Mouse (Mus musculus): ENCODE measurements at regions not wholly inside any gene's neighbourhood (a gene's known extent, or its start where the extent isn't known, plus 50 kb on each side); places are given as distances from the start of the nearest gene placed in this dataset.

DNA sequence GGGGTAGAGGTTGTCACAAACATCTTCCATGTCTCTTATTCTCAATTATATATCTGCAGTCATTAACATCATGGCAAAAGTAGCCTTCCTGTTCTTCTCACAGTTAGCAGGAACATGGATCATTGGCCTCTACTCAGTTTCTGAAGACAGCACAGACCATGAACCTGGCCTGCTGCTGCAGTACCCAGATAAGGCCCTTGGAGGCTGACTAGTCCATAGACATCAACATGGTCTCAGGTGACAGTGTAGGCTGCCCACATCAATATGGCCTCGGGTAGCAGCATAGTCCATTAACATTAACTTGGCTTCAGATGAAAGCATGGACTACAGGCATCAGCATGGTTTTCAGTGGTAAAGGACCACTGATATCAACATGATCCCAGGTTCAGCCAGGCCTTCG lies 95.9 kb upstream of the Tmtc4 start:
- no peak for DNase-seq

DNA sequence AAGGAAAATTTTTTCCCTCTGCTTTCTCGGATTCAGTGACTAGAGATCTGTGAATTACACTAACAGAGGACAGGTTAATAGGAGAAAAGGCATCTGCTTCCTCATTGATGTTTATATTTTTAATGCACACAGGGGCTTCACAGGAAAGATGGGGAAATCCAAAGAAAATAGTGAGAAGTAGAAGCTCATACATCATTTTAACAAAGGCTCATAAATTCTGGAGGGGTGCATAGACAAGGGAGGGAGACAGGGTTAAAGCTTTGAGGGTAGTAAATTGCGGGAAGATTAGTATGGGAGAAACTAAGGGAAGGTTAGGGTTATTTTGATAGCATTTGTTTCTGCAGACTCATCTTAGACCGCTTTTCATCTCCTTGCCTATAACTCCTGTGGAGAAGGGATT lies 95.0 kb upstream of the Tmtc4 start:
- DNase-seq = no peak

DNA sequence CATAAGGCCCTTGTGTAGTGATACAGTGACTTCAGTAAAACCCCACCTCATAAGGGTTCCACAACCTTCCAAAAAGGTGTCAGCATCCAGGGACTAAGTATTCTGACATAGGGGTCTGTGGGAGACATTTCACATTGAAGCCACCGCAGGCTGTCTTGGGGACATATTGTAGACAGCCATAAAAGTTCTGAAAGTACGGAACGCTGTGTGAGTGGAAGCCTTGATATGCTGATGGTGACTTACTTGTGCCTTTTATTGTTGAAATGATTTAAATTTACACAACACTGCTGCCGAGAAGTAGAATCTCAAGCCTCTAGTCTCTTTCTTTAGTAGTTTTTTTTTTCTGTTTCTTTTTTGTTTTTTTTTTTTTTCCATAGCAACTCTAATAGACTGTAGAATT lies 82.5 kb upstream of the Tmtc4 start:
- no peak for DNase-seq

DNA sequence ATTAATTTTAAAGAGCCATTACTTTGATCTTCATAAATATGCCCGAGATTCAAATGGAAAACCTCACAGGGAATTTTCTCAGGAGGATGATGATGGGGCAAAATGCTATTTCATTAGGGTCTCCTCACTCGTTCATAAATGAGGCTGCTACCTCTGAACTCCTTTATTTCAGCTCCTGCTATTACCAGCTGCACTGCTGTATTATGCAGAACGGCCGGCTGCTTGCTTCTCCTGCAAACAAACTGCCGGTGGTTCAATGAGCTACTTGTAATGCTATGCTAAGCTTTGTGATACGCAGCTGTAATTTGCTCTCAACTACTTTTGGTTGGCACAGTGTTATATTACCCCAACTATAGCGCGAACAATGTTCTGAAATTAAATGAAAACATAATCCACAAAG lies 81.7 kb upstream of the Tmtc4 start:
- no peak for DNase-seq

- DNase-seq = no peak
These were observed 81.3 kb upstream of the Tmtc4 start for GRCm38 (mm10) chr14:123065136-123065535.

GRCm38 (mm10) chr14:123062908-123063307 lies 79.1 kb upstream of the Tmtc4 start:
- no peak for DNase-seq

DNA sequence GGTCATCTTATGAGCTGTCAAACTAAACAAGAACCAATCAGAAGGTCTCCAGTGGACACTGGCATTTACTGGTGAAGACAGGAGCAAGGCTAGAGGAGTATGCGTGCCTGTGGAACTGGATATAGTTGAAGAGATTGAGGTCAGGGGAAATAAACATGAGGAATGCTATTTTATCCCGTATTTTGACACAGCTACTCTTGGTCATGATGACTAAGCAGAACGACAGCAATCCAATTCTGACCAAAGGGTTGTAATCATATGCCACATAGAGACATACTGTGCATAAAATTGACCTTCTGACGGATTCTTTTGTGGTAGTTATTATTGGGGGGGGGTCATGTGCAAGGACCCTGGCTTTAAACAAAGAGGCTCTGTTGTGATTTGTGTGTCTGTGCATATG lies 73.1 kb upstream of the Tmtc4 start:
- no peak for DNase-seq

- DNase-seq = no peak
These were observed 64.6 kb upstream of the Tmtc4 start for GRCm38 (mm10) chr14:123048451-123048850.

- no peak for DNase-seq
These were observed 56.2 kb upstream of the Tmtc4 start for GRCm38 (mm10) chr14:123040046-123040445.

- DNase-seq = no peak
These were observed 53.6 kb upstream of the Tmtc4 start for GRCm38 (mm10) chr14:123037444-123037843.

All from kidney, postnatal 25 days (tissue).